Mouse (Mus musculus) telencephalon, adult 2 months (tissue): ENCODE measurements at regions not wholly inside any gene's neighbourhood (a gene's known extent, or its start where the extent isn't known, plus 50 kb on each side); places are given as distances from the start of the nearest gene placed in this dataset.

Source experiments
- DNase-seq: peaks from one replicate; pipeline ENCODE4 v3.0.0-alpha.2; 2011; ENCODE audit warnings: low read depth, low spot score

- DNase-seq = no peak
These were observed 134.0 kb upstream of the Pum3 start for GRCm38 (mm10) chr19:27563592-27563991.

DNA sequence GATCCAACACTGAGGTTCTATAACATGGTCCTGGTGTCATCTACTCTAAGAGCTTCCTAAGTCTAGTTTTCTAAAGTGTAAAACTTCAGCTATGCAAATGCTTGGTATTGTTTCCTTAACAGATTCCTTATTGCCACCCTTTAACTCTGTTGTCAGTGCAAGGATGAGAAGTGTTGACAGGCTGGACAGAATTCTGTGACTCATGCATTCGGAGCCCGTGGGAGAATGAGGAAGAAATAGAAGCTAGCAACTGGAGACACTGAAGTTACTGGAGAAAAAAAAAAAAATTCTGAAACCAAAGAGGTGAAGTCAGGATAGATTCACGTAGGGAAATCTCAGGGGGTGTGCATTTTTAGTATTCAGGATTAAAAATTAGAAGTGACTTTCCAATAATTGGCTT lies 128.6 kb upstream of the Pum3 start:
- DNase-seq = no peak

GRCm38 (mm10) chr19:27556697-27557096 lies 127.1 kb upstream of the Pum3 start:
- no peak for DNase-seq

- DNase-seq = no peak
These were observed 125.2 kb upstream of the Pum3 start for GRCm38 (mm10) chr19:27554841-27555240.

GRCm38 (mm10) chr19:27553266-27553665 lies 123.6 kb upstream of the Pum3 start:
- no peak for DNase-seq

GRCm38 (mm10) chr19:27537746-27538145 lies 108.1 kb upstream of the Pum3 start:
- no peak for DNase-seq

DNA sequence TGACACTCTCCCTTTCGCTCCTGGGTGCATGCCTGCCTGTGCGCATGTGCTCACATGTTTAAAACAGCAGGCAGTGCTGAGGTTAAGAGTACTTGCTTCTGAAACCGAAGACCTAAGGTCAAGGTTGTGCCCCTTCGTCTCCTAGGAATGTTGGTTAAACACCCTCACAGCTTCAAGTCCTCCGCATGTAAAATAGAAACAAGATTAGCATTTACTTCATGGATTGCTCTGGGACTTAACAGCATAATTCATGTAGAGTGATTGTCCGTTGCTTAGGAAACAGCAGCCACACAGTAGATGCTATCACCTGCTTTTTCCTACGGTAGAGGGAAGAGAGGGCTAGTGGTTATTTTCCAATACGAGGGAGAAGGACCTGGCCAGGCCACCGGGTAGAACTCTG lies 107.4 kb upstream of the Pum3 start:
- no peak for DNase-seq

- no peak for DNase-seq
These were observed 98.4 kb upstream of the Pum3 start for GRCm38 (mm10) chr19:27527940-27528558.

GRCm38 (mm10) chr19:27519326-27520061 lies 89.9 kb upstream of the Pum3 start:
- DNase-seq = no peak

DNA sequence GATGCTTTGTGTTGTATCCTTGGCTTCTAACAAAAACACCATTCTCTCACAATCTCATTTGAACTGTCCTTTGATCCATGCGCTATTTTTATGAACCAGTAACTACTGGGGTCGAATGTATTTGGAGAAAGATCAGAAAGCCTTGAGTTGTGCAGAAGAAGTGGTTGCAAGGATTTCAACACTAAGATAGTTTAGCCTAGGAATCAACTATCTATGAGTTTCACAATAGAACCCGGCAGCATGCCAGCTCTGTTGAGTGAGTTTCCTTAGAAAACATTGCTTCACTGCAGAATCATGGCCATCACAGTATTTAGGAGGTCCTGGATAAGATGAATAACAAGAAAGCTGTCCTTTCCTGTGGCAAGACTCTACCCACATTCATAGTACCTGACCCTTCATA lies 84.6 kb upstream of the Pum3 start:
- DNase-seq = no peak

DNA sequence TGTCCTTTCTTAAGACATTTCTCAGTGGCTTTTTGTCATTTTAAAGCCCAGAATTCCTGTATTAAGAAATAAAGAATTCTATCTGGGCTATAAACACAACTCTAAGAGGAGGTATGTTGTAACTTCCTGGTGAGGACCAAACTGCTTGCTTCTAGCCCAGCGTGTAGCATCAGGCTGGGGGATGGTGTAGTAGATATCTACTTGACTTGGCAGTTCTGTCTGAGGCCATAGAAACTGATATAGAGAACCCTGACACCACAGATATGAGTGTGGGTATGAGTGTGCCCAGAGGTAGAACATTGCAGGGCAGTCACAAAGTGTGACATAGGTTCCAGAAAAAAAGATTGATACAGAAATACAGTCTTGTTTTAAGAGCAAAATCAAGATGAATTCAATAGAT lies 83.9 kb upstream of the Pum3 start:
- no peak for DNase-seq

GRCm38 (mm10) chr19:27511340-27511739 lies 81.7 kb upstream of the Pum3 start:
- DNase-seq = no peak

DNA sequence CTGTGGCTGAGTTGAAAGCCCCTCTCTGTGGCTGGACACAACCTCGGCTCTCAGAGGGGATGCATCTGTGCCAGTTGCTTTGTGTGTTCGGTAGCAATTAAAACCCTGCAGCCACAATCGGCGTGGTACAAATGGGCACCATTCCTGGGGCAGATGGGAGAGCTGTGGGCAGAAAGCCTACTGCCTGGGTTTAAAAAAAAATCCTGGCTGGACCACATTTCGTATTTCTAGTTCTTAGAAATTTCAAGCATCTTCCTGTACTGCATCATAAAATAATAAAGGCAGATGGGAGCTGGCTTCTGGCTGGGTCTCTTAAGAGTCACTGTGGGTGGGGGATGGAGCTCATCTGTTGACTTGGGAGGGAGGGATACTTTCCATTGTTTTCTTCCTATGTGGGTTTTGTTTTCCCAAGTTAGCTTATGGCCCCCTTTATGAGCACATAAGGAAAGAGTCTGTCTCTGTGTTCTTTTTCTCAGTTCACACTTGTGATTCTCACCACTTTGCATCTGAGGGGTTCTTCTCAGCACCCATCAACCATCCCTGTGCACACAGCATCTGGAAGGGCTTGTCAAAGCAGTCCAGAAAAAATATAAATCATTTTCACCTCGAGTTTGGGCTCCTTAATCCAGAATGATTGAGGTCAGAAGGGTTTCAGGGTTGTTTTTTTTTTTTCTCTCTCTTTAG lies 80.5 kb upstream of the Pum3 start:
- peak; percentile 77 for DNase-seq

- no peak for DNase-seq
These were observed 68.7 kb upstream of the Pum3 start for GRCm38 (mm10) chr19:27498278-27498677.

DNA sequence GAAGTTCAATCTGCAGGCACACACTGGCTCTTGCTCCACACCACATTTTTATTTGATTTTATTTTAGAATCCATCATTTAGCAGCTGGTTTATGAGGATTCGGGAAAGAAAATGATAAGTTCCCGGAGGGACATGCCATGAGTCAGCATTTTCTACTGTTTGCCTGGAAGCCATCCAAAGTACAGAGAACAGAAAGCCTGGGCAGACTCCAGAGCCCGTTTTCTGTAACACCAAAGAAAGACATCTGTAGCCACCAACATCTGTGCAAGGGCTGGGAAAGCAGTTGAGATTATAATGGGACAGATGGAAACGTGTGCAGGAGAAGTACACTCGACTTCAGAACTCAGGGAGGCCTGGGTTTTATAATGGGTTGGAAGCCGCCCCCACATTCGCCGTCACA lies 62.8 kb upstream of the Pum3 start:
- DNase-seq = peak; percentile 18

- DNase-seq = no peak
These were observed 62.2 kb upstream of the Pum3 start for GRCm38 (mm10) chr19:27491873-27492272.

GRCm38 (mm10) chr19:27489053-27489452 lies 59.4 kb upstream of the Pum3 start:
- DNase-seq = no peak
